Mouse (Mus musculus): ENCODE data around the gene Nt5c3. TPM values are rescaled to one million over a fixed set of nuclear protein-coding genes. Genes with fewer than 3 reads are reported as not detected.

Gene Nt5c3
- polyA plus RNA-seq, 2 experiments, result 84.0 to 255 TPM

DNA sequence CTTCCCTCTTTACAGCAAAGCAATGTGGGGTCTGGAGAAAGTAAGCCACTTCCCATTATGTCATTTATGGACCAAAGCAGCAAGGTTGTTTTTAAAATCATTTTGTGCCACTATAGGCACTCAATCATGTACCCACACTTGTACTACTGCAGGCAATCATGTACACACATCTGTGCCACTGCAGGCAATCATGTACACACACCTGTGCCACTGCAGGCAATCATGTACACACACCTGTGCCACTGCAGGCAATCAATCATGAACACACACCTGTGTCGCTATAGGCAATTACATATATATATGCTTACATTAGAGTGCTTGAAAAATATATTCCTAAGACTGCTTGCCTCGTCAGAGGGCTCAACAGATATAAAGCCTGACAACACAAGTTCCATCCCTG is 18.8 kb downstream of the Nt5c3 start:
- WGBS (ENCODE audit: insufficient replicate concordance), result 41% methylated on average over 2 of the region's 2 CpGs

DNA sequence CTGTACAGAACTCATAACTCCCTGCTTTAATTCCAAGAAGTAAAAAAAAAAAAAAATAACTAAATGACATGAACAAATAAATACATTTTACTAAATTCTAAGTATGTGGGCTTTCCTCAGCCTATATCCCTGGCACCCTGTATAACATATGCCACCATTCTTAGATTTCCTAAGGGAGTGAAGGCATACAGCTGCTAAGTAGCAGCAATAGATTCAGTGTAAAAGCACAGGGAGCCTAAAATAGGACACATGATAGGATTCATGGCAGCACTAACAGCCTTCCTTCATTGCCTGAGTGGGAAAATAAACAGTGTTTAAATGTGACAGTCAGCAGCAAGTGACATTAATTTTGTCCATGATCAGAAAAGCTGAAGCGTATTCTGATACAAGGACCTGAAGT is 19.4 kb downstream of the Nt5c3 start:
- DNase-seq (ENCODE audit: low read depth in 3 of 3, low spot score in 3 of 3) (no peak), ATAC-seq (ENCODE audit: insufficient read depth) (no peak)
- Histone ChIP-seq H3K27ac (peak overlapping the region; percentile 91), H3K27me3 (ENCODE audit: control insufficient read depth, insufficient read depth, low read length) (no peaks in the 10 kb centered on the region), H3K9me3 (ENCODE audit: control insufficient read depth, low read length) (no peaks in the 10 kb centered on the region), H3K9ac (replicated peaks) (peak overlapping the region; percentile 42), H3K4me2 (ENCODE audit: low read depth) (peak overlapping the region; percentile 93), H3K4me3 (ENCODE audit: insufficient read depth in 1 of 2, low read depth in 2 of 2, low read length in 2 of 2) (no peak overlapping the region), H3K36me3 (replicated peaks; ENCODE audit: control insufficient read depth, insufficient read depth, low read depth) (peaks cover 11% of the 10 kb centered on the region), H3K4me1 (replicated peaks; ENCODE audit: control insufficient read depth in 2 of 2, insufficient read depth in 2 of 2, low read length in 1 of 2) (peaks cover 71 to 94% of the 10 kb centered on the region in 2 experiments)
- WGBS (ENCODE audit: insufficient replicate concordance), result 94% methylated on average over 1 of the region's 1 CpGs
- TF ChIP-seq CTCF (IDR thresholded peaks at IDR 0.05; ENCODE audit: low read depth) (no peak), EP300 (IDR thresholded peaks at IDR 0.05; ENCODE audit: low read depth) (no peak)

More for the DNA sequence above, 18.8 kb downstream of the Nt5c3 start:
- peak; percentile 25 for ATAC-seq (ENCODE audit: insufficient read depth)
- DNase-seq (ENCODE audit: low read depth in 3 of 3, low spot score in 3 of 3), result peak in 1 of 3 experiments; percentile 59
- peak overlapping the region; percentile 93 for H3K4me2 ChIP-seq (ENCODE audit: low read depth)
- no peaks in the 10 kb centered on the region for H3K27me3 ChIP-seq (ENCODE audit: control insufficient read depth, insufficient read depth, low read length)
- no peak for TF ChIP-seq CTCF (IDR thresholded peaks at IDR 0.05; ENCODE audit: low read depth)
- peak; percentile 98 for TF ChIP-seq EP300 (IDR thresholded peaks at IDR 0.05; ENCODE audit: low read depth)
- peaks cover 11% of the 10 kb centered on the region for H3K36me3 ChIP-seq (replicated peaks; ENCODE audit: control insufficient read depth, insufficient read depth, low read depth)
- H3K9me3 ChIP-seq (ENCODE audit: control insufficient read depth, low read length), result no peaks in the 10 kb centered on the region
- no peak overlapping the region for H3K4me3 ChIP-seq (ENCODE audit: insufficient read depth in 1 of 2, low read depth in 2 of 2, low read length in 2 of 2)
- H3K4me1 ChIP-seq (replicated peaks; ENCODE audit: control insufficient read depth in 2 of 2, insufficient read depth in 2 of 2, low read length in 1 of 2), result peaks cover 71 to 94% of the 10 kb centered on the region in 2 experiments
- peak overlapping the region; percentile 25; the same call in 1 of the 2 replicates for H3K9ac ChIP-seq (replicated peaks)
- H3K27ac ChIP-seq, result peak overlapping the region; percentile 91

DNA sequence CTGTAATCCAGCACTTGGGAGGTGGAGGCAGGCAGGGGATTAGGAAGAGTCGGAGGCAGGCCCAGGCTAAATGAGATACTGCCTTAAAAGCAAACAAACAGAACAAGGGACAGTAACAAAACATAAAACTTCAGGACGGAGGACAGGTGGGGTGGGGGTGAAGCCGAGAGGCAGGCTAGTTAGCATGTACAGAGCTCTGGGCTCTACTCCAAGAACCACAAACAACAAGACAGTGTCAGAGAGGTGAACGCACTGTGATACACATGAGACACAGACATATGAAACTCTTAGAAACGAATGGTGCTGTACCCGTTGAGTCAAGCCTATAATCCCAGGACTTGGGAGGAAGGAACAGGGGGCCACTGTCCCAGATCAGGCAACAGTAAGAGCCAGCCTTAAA is 19.9 kb downstream of the Nt5c3 start:
- WGBS (ENCODE audit: insufficient replicate concordance), result 49% methylated on average over 6 of the region's 6 CpGs
- Histone ChIP-seq H3K27me3 (ENCODE audit: control insufficient read depth, insufficient read depth, low read length) (no peaks in the 10 kb centered on the region), H3K36me3 (replicated peaks; ENCODE audit: control insufficient read depth, insufficient read depth, low read depth) (peaks cover 11% of the 10 kb centered on the region), H3K27ac (peak overlapping the region; percentile 91), H3K4me1 (replicated peaks; ENCODE audit: control insufficient read depth in 2 of 2, insufficient read depth in 2 of 2, low read length in 1 of 2) (peaks cover 68 to 93% of the 10 kb centered on the region in 2 experiments), H3K4me3 (ENCODE audit: insufficient read depth in 1 of 2, low read depth in 2 of 2, low read length in 2 of 2) (no peak overlapping the region), H3K9me3 (ENCODE audit: control insufficient read depth, low read length) (no peaks in the 10 kb centered on the region), H3K4me2 (ENCODE audit: low read depth) (peak overlapping the region; percentile 93), H3K9ac (replicated peaks) (peak overlapping the region; percentile 42)
- TF ChIP-seq EP300 (IDR thresholded peaks at IDR 0.05; ENCODE audit: low read depth) (no peak), CTCF (IDR thresholded peaks at IDR 0.05; ENCODE audit: low read depth) (no peak)
- ATAC-seq (ENCODE audit: insufficient read depth), result no peak
- DNase-seq (ENCODE audit: low read depth in 3 of 3, low spot score in 3 of 3), result no peak

DNA sequence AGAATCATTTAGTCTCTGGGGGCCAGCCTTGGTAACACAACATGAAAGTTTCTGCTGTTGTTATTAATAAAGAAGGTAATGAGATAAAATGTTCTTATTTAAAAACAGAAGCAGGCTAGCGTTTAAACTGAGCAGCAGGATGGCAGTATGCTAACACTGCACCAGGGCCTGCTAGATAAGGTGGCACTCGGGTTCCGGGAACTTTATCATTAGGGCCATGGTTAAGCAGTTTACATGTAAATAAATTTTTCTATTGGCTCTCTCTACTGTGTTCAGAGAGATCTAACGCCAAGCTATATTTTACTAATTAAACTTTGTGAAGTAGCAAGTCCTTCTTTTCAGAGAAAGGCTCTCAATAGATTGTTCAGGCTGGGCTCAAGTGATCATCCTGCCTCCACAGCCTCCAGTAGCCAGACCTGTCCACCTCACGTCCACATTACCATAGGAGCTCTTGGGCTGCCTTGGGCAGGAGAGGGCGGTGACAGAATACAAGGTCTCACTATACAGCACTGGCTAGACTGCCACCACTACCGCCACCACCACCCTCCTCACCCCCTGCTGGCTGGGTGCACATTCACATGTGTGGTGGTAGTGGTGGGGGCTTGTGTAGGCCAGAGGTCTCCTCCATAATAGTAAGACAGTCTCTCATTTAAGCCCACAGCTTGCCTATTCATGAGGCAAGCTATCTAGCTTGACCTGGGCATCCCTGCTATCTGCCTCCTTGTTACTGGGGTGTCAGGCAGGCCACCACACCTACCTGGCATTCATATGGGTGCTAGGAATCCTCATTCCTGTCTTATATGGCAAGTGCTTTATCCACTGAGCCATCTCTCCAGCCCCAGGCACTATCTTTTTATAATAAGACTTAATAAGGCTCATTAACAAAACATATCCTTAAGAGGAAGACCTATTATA is 20.9 kb downstream of the Nt5c3 start:
- peak overlapping the region; percentile 48 to 55 for H3K4me3 ChIP-seq (ENCODE audit: insufficient read depth in 1 of 2, low read depth in 2 of 2, low read length in 2 of 2)
- peak; percentile 85 for ATAC-seq (ENCODE audit: insufficient read depth)
- 10% methylated on average over 7 of the region's 7 CpGs for WGBS (ENCODE audit: insufficient replicate concordance)
- TF ChIP-seq CTCF (IDR thresholded peaks at IDR 0.05; ENCODE audit: low read depth) (peak; percentile 65), EP300 (IDR thresholded peaks at IDR 0.05; ENCODE audit: low read depth) (peak; percentile 92)
- peaks cover 8% of the 10 kb centered on the region for H3K36me3 ChIP-seq (replicated peaks; ENCODE audit: control insufficient read depth, insufficient read depth, low read depth)
- H3K9ac ChIP-seq (replicated peaks), result peak overlapping the region; percentile 73
- peak overlapping the region; percentile 91 for H3K27ac ChIP-seq
- DNase-seq (ENCODE audit: low read depth in 3 of 3, low spot score in 3 of 3), result peak; percentile 78 to 82 (median 81)
- peak overlapping the region; percentile 93 for H3K4me2 ChIP-seq (ENCODE audit: low read depth)
- H3K4me1 ChIP-seq (replicated peaks; ENCODE audit: control insufficient read depth in 2 of 2, insufficient read depth in 2 of 2, low read length in 1 of 2), result peaks cover 63 to 84% of the 10 kb centered on the region in 2 experiments
- H3K9me3 ChIP-seq (ENCODE audit: control insufficient read depth, low read length), result no peaks in the 10 kb centered on the region
- H3K27me3 ChIP-seq (ENCODE audit: control insufficient read depth, insufficient read depth, low read length), result no peaks in the 10 kb centered on the region

DNA sequence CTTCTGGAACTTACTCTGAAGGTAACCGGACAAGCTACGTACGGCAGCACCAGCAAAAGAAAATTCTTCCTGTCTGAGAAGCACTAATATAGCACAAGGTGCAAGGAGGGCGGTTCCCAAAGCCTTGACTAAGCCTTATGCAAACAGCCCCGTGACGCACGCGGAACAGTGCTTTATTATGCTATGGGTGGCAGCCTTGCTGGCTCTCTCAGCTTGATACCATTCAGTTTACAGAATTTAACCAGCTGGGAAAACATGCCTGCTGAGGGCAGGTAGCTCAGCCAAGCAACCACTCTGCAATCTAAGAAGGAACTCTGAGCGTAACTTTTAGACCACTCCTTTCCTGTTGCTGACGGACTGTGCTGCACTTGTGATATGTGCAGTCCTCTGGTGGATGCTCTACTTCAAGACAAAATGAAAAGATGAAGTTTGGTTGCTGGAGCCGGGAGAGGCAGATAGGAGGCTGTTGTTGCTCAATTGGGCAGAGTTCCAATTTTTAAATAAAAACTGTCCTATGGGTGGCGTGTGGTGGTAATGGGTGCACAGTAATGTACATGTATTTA is 21.8 kb downstream of the Nt5c3 start:
- no peaks in the 10 kb centered on the region for H3K27me3 ChIP-seq (ENCODE audit: control insufficient read depth, insufficient read depth, low read length)
- H3K27ac ChIP-seq, result peak overlapping the region; percentile 91
- H3K4me3 ChIP-seq (ENCODE audit: insufficient read depth in 1 of 2, low read depth in 2 of 2, low read length in 2 of 2), result peak overlapping the region; percentile 55 to 57
- H3K36me3 ChIP-seq (replicated peaks; ENCODE audit: control insufficient read depth, insufficient read depth, low read depth), result peaks cover 7% of the 10 kb centered on the region; the same call in 1 of the 2 replicates
- DNase-seq (ENCODE audit: low read depth in 3 of 3, low spot score in 3 of 3) (peak in 2 of 3 experiments; percentile 66 to 74), ATAC-seq (ENCODE audit: insufficient read depth) (peak; percentile 56)
- H3K4me1 ChIP-seq (replicated peaks; ENCODE audit: control insufficient read depth in 2 of 2, insufficient read depth in 2 of 2, low read length in 1 of 2), result peaks cover 59 to 75% of the 10 kb centered on the region in 2 experiments
- peak overlapping the region; percentile 73 for H3K9ac ChIP-seq (replicated peaks)
- 4% methylated on average over 12 of the region's 12 CpGs for WGBS (ENCODE audit: insufficient replicate concordance)
- peak; percentile 25; the same call in 1 of the 2 replicates for TF ChIP-seq CTCF (IDR thresholded peaks at IDR 0.05; ENCODE audit: low read depth)
- TF ChIP-seq EP300 (IDR thresholded peaks at IDR 0.05; ENCODE audit: low read depth), result 0 out of 2 replicates have a peak, but pooled peaks have one; percentile 4
- peak overlapping the region; percentile 93 for H3K4me2 ChIP-seq (ENCODE audit: low read depth)
- H3K9me3 ChIP-seq (ENCODE audit: control insufficient read depth, low read length), result no peaks in the 10 kb centered on the region

All from liver, embryonic 14.5 days (tissue).